In the genomic region with DNA sequence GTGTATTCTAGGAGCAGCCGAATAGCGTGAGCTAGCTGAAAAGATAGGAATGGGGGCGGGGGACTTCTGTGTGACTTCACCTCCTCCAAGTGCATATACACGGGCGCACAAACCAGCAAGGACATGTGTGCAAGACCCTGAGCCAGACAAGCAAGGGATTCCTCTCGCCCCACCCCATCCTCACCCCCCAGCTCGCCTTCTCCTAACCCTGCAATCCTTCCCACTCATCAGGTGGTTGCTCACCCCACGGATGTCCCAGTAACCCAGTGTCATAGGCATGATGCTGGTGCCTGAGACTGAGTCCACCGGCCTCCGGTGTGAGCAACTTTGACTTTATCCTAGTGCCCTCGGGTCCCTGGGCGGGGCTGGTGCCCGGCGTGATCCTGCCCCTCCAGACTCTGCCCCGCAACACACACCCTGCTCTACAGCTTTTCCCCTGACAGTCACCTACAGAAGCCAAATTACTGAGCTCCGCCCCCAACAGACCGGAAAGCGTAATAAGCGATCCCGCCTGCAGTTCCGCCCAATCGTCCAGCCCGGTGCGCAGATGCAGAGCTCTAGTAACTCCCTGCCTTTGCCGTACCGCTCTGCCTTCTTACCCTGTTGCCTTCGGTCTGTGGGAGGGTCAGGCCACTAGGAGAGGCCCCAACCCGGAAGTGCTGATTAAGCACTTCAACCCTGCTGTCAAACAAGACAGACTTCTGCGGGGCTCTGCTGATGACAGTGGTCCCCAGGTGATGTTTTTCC, we compare ENCODE assay signal across 8 mouse cellular contexts. TPM values are rescaled to one million over a fixed set of nuclear protein-coding genes. Genes with fewer than 3 reads are reported as not detected.
DNase-seq lines count a peak whose midpoint lies in the region; ATAC-seq lines count a peak whose summit lies in the region.

A gene (minus strand): TSS at position 501 of the 747 bp plus-strand sequence.

- no peaks in the 10 kb centered on the region for H3K36me3 ChIP-seq in embryonic facial prominence, embryonic 11.5 days (replicated peaks; ENCODE audit: control insufficient read depth, insufficient read depth, low read depth, low read length)
- no peaks in the 10 kb centered on the region for H3K36me3 ChIP-seq in intestine, embryonic 16.5 days (ENCODE audit: control insufficient read depth, insufficient read depth, low read length)

- H3K4me2 ChIP-seq in embryonic facial prominence, embryonic 11.5 days (ENCODE audit: low read depth, low read length): peak within 1 kb of the TSS; percentile 84
- peak within 1 kb of the TSS; percentile 82 for H3K4me2 ChIP-seq in intestine, embryonic 16.5 days (ENCODE audit: low read depth, low read length)

- no peaks in the 10 kb centered on the region for H3K27me3 ChIP-seq in embryonic facial prominence, embryonic 11.5 days (ENCODE audit: control insufficient read depth, insufficient read depth, low read length)
- no peaks in the 10 kb centered on the region for H3K27me3 ChIP-seq in intestine, embryonic 16.5 days (replicated peaks; ENCODE audit: control insufficient read depth, insufficient read depth, low read length)

- no peaks in the 10 kb centered on the region; the same call in 1 of the 2 replicates for H3K4me1 ChIP-seq in embryonic facial prominence, embryonic 11.5 days (ENCODE audit: control insufficient read depth, insufficient read depth, low read length)
- peaks cover 12% of the 10 kb centered on the region for H3K4me1 ChIP-seq in intestine, embryonic 16.5 days (ENCODE audit: control insufficient read depth, insufficient read depth, low read length)

- H3K9me3 ChIP-seq in embryonic facial prominence, embryonic 11.5 days (replicated peaks; ENCODE audit: control insufficient read depth, low read length): no peaks in the 10 kb centered on the region
- H3K9me3 ChIP-seq in intestine, embryonic 16.5 days (ENCODE audit: control insufficient read depth, low read length): no peaks in the 10 kb centered on the region

- WGBS in embryonic facial prominence, embryonic 11.5 days: 3% methylated on average over 29 of the region's 29 CpGs
- WGBS in intestine, embryonic 16.5 days: 5% methylated on average over 29 of the region's 29 CpGs

- ATAC-seq in embryonic facial prominence, embryonic 11.5 days (replicated peaks; ENCODE audit: insufficient number of reproducible peaks, low FRiP score, low TSS enrichment, low read depth): peak; percentile 93
- ATAC-seq in intestine, embryonic 16.5 days: peak; percentile 97

- H3K4me3 ChIP-seq in embryonic facial prominence, embryonic 11.5 days (ENCODE audit: low read depth, low read length): peak within 1 kb of the TSS; percentile 48
- peak within 1 kb of the TSS; percentile 59 for H3K4me3 ChIP-seq in intestine, embryonic 16.5 days (ENCODE audit: low read length)

- peak within 1 kb of the TSS; percentile 28; the same call in 1 of the 2 replicates for H3K27ac ChIP-seq in embryonic facial prominence, embryonic 11.5 days (replicated peaks; ENCODE audit: low read depth, low read length)
- H3K27ac ChIP-seq in intestine, embryonic 16.5 days (ENCODE audit: low read length): peak within 1 kb of the TSS; percentile 77

- peak within 1 kb of the TSS; percentile 64 for H3K9ac ChIP-seq in embryonic facial prominence, embryonic 11.5 days (replicated peaks; ENCODE audit: low read length)
- peak within 1 kb of the TSS; percentile 77 for H3K9ac ChIP-seq in intestine, embryonic 16.5 days (ENCODE audit: low read depth, low read length)

- peak; percentile 86 for DNase-seq in adrenal gland, postnatal 25 days
- DNase-seq in embryonic facial prominence, embryonic 11.5 days (ENCODE audit: low spot score): peak; percentile 86
- DNase-seq in gonadal fat pad, adult 2 months (ENCODE audit: low read depth): no peak
- DNase-seq in left cerebral cortex, postnatal 25 days (ENCODE audit: low spot score in 2 of 2): peak; percentile 85 to 92
- DNase-seq in mesoderm, embryonic 11.5 days (ENCODE audit: low read depth, low spot score): peak; percentile 81
- peak; percentile 87 for DNase-seq in right cerebral cortex, postnatal 25 days
- DNase-seq in urinary bladder, postnatal 36 days (ENCODE audit: low spot score in 2 of 2): peak; percentile 86 to 94

- intact Hi-C loops in left cerebral cortex, postnatal 25 days (cut with DNase I): no loop called here

RNA-seq across cellular contexts. Expression of the gene that starts here (rescaled TPM):
- 13.2 and 17.1 TPM in 2 replicates for total RNA-seq in adrenal gland, postnatal 25 days (2021)
- polyA plus RNA-seq in embryonic facial prominence, embryonic 11.5 days (2014; fragmentation: Nextera tagmentation; extraction: Ambion mirVana): 14.6 and 15.9 TPM in 2 replicates
- polyA plus RNA-seq in gonadal fat pad, adult 2 months (2012; rRNA removed): 55.6 and 65.3 TPM in 2 replicates
- 47.9 and 49.2 TPM in 2 replicates for polyA plus RNA-seq in intestine, embryonic 16.5 days (2015; fragmentation: Nextera tagmentation; extraction: Ambion mirVana)
- 10 to 100 TPM in 1 of 2 experiments, 1 to 10 TPM in 1; 9.1 to 10.7 TPM for total RNA-seq in left cerebral cortex, postnatal 25 days (2021)
